Mouse (Mus musculus) CH12.LX (cell line): ENCODE measurements around the gene Cwf19l1.

Experiments
- CTCF ChIP-seq, 2 experiments: IDR thresholded peaks in 1 of 2; conservative IDR thresholded peaks in 1 of 2; 2 replicates each; pipeline ENCODE4 v1.5.1; 2011 to 2012; ENCODE audit warnings: low read depth in 2 of 2, low read length in 2 of 2, improper control_type of control experiment in 1 of 2, inconsistent platforms in 1 of 2, mild to moderate bottlenecking in 1 of 2, moderate library complexity in 1 of 2
- ELF1 ChIP-seq: IDR thresholded peaks from 2 replicates; pipeline ENCODE4 v1.6.1; 2014; ENCODE audit warnings: low read depth, mild to moderate bottlenecking, inconsistent platforms, low read length, improper control_type of control experiment
- GABPA ChIP-seq: IDR thresholded peaks from 2 replicates; pipeline ENCODE4 v1.6.1; 2012; ENCODE audit warnings: low read depth, low read length, improper control_type of control experiment, inconsistent platforms; ENCODE audit not compliant: insufficient replicate concordance
- MAFK ChIP-seq: IDR thresholded peaks from 2 replicates; pipeline ENCODE4 v1.6.1; 2011; ENCODE audit warnings: low read length, improper control_type of control experiment; ENCODE audit not compliant: insufficient replicate concordance
- RCOR1 ChIP-seq: conservative IDR thresholded peaks from 2 replicates; pipeline ENCODE4 v1.6.1; 2012; ENCODE audit warnings: low read depth, mild to moderate bottlenecking, inconsistent platforms, low read length, improper control_type of control experiment
- ZNF384 ChIP-seq: IDR thresholded peaks from 2 replicates; pipeline ENCODE4 v1.6.1; 2012; ENCODE audit warnings: low read depth, low read length, improper control_type of control experiment, inconsistent platforms

GRCm38 (mm10) chr19:44183968-44184367 lies 48.3 kb upstream of the Cwf19l1 start:
- no peak for TF ChIP-seq MAFK
- TF ChIP-seq ZNF384 = no peak
- no peak for TF ChIP-seq GABPA
- TF ChIP-seq ELF1 = no peak
- no peak for TF ChIP-seq RCOR1
- TF ChIP-seq CTCF (conservative IDR thresholded peaks at IDR 0.05 in 1 of 2, IDR thresholded peaks at IDR 0.05 in 1 of 2; ENCODE audit: low read depth in 2 of 2, low read length in 2 of 2) = no peak
